Mouse (Mus musculus) megakaryocyte, adult 5-6 weeks (primary cell): ENCODE data around the gene Cyp2d11. TPM values are rescaled to one million over a fixed set of nuclear protein-coding genes. Genes with fewer than 3 reads are reported as not detected.
A peak's percentile ranks its signal among the peaks of the same experiment; 100 is the strongest.

Source experiments
- ATAC-seq: 2 replicates; pipeline ENCODE4 v1.8.0; 2016; ENCODE audit warnings: mild to moderate bottlenecking, inconsistent platforms; ENCODE audit not compliant: poor library complexity, severe bottlenecking
- total RNA-seq, 2 experiments: library from RNA; stranded (forward) in 1 of 2; stranded (reverse) in 1 of 2; fragments of 153-499, 151-499 nt in 1 of 2; fragments of 221-1000, 200-1000 nt in 1 of 2; gene quantifications; 2 replicates each; pipeline versions ENCODE4 v1.2.3 to v1.2.4; 2015 to 2017

The Cyp2d11 gene
- total RNA-seq, 2 experiments from 2014 or later: not detected

DNA sequence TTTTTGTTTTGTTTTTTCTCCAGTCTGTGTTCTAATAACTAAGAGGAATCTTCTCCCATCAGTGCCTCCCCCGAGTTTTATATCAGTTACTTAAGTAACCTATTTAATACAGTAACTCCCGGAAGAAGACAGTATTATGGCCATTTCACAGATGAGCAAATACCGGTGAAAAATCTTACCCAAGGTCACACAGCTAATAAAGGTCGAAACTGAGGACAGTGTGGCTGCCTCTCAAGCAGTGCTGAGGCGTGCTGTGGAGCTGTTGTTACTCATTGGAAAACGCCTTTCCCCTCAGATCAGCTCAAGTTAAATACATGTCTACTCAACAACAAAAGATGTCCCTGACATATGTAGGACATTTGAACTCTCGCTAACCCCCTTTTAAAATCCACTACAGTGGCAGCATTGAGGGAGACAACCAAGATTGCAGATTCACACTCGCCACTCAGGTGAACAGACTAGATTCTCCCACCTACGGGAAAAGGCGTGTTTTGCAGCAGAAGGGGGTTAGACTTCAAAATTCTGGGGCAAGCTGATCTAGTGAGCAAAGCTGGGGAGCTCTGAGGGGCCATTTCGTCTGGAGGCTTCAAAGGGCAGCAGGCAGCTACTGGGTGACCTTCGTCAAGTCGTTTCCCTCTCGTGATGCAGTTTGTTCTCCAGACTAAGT is 40.6 kb downstream of the Cyp2d11 start:
- ATAC-seq: no peak

DNA sequence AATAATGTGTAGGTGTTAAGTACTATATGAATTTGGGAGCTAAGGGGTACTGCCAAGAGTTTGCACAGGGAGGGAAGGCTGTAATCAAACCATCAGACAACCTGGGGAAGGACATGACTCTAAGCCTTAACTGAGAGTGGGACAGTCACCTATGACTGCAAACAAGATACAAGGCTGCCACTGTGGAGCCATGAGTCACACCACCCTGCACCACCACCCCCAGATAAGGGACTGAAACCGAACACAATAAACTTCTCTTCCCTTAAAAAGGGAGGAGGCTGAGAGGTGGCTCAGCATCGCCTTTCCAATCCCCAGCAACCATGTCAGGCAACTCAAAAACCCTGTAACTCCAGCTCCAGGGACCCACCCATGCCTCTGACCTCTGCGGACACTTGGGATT is 42.3 kb downstream of the Cyp2d11 start:
- no peak for ATAC-seq

DNA sequence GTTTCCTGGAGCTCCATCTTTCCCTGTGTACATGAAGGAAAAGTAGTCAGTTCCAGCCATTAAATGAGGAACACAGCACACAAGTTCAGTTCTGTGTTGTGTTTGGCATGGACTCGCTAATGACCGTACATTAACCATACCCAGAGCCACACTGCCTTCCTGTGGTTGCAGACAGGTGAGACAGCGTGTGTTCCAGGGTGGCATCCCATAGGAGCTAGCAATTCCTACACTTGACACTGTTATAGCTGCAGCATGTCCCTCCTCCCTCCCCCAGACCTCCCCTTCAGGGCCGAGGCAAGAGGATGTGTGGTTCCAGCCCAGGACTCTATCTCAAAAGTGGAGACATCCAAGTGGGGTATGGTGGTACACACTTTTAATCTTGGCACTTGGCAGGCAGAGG is 43.5 kb downstream of the Cyp2d11 start:
- no peak for ATAC-seq

DNA sequence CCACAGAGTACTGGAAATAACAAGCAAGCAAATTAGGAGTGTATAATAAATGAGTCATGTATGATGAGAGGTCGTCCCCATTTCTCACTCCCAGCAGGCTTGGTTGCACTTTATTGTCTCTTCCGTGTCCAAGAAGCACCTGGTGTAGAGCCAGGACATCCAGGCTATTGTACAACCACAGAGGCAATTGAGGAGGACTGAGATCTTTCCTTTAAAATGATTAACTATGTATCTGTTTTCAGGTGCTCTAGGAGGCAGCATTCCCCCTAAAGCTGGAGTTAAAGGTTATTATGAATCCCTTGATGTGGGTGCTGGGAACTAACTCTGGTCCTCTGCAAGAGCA is 44.9 kb downstream of the Cyp2d11 start:
- ATAC-seq: no peak

DNA sequence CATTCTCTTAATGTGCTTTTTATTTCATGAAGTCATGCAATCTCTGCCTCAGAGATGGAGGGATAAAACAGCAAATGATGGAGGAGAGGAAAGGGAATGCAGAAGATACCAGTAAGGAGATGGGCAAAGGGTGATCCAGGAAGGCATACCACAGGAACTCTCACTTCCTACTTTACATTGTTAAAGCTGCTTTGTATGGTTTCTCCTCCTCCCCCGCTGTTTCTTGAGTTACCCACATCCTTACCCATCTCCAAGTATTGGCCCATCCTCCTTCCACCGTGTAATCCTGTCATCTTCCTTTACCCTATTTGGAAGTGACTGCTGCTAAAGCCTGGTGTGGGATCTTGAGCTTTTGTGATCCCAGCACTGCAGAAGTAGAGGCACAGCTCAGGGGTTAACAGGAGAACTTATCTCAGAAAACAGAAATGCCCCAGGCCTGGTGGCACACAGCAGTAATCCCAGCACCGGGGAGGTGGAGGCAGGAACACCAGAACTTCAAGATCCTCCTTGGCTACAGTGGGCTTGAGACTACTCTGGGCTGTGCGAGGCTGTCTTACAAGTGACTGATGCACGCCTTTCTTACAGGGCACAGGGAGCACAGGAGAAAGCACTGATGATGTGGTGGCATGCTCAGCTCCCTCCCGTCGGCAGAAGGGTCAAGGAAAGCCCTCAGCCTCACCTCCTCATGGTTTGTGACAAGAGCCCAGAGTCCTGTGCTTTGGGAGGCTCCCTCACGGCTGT is 45.4 kb downstream of the Cyp2d11 start:
- peak; percentile 11; the same call in 1 of the 2 replicates for ATAC-seq

DNA sequence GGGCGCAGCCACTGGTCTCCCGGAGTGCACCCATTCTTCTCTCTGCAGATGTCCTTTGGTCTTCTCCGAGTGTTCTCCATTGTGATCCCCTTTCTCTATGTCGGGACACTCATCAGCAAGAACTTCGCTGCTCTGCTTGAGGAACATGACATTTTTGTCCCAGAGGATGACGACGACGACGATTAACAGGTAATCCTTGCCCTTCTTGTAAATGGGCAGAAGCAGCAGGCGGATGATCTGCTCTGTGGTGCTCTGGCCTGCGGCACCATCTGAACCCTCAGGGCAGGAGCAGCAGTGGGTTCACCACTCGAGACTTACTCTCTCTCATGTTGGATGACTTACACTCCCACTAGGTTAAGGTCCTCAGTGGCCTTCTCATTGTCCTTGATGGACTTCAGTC is 46.0 kb downstream of the Cyp2d11 start:
- no peak for ATAC-seq

DNA sequence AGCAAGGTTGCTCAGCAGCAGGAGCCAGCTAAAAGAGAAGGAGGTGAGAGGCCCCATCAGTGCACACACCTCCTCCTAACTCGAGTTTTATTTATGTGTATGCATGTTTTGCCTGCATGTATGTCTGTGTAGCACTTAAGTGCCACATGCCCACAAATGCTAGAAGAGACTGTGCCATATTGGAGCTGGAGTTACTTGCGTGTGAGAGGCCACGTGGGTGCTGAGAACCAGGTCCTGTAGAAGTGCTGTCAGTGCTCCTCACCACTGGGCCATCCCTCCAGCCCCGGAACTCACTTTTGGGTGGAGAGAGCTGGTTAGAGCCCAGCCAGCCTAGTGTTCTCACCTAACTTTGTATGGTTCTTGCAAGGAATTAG is 46.5 kb downstream of the Cyp2d11 start:
- ATAC-seq: no peak

DNA sequence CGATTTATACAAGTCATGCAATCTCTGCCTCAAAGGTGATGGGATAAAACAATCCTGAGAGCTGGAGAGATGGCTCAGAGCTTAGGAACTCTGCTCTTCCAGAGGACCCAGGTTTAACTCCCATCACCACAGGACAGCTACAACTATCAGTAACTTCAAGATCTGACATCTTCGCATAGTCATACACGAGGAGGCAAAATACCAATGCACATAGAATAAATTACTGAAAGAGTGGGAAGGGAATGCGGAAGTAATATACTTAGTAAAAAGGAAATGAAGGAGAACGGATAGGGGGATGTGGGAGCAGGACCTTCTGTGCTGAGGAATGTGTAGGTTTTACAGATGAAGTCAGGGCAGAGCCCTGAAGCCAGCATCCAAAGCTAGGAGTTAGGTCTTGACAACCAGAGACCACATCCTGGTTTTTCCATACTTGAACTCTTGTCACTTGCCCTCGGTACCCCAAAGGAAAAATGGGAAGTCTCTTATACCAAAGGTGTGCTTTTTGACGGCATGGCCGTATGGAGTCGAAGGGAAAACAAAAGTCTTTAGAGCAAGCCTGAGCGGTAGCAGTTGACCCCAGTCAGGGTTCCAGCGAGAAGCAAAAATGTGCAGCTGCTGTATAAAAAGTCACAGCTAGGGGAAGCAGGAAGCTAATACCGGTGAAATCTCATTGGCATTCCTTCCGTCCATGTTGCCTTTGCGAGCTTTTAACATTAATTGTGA is 47.1 kb downstream of the Cyp2d11 start:
- no peak for ATAC-seq

DNA sequence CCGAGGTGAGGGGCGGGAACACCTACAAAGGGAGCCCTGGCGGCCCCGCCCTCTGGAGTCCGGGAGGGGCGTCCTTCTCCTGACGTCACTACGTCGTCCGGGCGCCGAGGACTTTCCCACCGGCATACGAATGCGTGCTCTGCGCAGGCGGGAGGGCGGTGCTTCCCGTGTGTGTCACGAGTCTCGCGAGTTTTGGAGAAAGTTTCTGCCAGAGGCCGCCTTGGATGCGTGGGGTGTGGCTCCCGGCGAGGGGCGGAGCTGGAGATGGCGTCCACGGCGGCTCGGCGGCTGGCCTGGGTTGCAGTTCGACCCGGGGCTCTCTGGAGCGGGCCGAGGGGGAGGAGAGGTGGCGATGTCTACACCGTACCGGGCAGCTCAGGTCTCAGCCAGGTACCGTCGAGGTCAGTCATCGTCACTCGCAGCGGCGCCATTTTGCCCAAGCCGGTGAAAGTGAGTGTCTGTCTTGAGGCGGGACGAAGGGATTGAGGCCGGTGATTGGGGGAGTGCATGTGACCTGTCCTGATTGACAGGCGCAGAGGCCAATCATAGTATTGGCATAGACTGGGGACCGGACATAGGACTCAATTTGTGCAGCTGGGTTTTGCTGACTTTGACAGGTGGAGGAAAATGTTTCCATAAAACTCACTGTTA is 47.9 kb downstream of the Cyp2d11 start:
- ATAC-seq: peak; percentile 78

DNA sequence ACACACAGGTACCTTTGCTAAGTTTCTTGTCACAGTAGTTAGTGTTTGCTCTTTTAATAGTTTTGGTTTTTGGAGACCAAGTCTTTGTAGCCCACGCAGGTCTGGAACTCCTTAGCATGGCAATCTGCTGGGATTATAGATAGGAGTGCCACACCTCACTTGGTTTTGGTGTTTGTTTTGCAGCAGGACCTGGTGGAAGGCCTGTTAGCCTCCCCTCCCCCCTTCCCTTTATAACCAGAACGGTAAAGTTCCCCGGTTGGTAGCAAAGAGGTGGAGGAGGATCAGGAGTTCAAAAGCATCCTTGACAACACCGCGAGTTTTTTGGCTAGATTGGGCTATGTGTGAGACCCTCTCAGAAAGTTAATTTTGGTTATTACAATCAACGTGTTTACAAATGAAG is 48.9 kb downstream of the Cyp2d11 start:
- no peak for ATAC-seq

DNA sequence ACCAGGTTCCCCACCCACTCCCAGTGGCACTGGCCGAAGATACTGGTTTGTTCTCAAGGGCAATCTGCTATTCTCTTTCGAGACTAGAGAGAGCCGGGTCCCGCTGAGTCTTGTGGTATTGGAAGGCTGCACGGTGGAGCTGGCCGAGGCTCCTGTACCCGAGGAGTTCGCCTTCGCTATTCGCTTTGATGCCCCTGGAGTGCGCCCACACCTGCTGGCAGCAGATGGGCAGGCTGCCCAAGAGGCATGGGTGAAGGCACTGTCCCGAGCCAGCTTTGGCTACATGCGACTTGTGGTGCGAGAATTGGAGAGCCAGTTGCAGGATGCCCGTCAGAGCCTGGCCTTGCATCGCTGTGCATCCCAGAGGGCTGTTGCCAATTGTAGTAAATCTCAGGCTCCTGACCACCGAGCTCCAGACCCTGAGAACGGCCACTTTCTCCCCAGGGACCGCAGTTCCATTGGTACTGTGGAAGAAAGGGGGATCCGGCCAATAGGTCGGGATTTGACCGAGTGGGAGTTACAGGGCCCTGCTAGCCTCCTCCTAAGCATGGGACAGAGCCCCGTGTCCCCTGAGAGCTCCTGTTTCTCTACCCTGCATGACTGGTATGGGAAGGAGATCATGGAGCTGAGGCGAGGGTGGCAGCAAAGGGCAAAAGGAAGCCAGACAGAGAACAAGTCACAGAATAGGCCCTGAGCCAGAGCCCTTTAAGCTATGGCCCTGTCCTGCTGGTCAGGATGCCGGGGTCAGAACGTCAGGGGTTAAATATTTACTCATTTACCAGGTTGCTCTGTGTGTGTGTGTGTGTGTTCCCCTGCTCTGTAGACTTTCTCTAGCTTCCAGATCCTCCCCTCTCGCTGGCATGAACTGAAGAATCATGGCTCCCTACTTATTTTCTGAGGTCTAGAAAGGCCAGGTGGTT is 50.2 kb downstream of the Cyp2d11 start:
- ATAC-seq: no peak

DNA sequence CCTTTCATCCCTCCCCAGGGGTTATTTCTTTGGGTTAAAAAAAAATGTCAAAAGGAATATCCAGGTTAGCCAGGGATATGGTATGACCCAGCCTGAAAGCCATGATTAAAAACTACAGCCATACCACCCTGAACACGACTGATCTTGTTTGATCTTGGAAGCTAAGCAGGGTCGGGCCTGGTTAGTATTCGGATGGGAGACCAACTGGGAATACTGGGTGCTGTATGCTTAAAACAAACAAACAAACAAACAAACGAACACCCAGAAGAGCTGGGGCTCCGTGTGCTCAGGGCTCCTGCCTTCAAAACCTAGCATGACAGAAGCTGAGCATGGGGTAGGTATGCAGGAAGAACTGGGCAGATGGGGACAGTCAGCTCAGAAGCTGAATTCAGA is 51.3 kb downstream of the Cyp2d11 start:
- no peak for ATAC-seq

DNA sequence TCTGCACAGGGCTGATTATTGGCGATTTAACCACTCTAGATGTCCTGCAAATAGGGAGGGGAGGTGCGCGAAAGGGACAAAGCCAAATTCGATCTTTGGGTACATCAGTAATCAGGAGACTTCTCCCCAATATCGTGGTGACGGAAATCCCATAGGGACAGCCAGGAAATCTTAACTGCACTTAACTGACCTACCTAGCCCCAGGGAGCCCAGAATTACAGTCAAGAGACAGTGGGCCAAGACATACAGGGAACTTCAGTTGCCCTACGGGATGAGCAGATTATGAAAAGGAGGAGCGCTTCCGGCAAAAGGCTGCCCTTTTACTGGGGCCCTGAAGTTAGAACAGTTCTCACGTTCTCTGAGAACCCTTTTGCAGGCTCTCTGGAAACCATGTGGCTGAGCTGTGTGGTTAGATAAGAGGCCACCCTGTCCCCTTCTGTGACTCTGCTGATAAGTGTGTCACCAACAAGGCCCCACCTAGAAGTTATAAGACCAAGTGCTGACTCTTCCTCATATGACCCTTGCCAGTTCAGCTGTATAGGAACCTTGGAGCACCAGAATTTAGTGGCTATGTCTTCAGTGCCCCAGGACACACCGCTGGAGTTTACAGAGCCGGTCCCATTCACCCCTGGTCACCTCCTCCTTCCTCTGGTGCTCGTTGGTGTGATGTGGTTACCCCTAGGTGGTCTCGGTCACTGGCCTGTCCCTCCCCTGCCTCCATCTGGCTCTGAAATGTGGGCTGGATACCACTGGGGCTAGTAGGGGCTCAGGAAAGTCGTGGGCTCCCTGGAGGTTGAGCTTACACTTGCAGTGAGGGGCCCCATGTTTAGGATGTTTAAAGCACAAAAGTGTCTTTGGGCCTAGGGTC is 51.9 kb downstream of the Cyp2d11 start:
- ATAC-seq: peak; percentile 12

DNA sequence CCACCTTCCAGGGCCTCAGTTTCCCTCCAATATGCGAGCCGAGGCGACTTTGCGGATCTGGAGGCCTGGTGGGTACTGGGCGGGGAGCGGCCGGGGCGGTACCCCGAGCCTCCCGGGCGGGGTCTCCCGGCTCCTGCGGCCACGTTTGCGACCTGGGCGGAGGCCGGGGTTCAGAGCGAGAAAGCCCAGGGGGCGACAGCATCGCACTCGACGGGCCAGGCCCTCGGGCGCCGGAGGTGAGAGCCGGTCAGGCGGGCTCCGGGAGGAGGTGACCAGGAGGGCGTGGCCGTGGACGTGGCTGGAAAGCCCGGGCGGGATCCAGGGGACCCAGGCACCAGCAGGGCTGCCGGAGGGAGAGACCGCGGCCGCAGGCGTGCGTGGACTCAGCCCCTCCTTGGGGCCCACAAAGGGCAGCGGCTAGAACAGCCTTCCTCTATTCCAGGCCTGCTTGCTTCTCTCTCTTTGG is 52.8 kb downstream of the Cyp2d11 start:
- peak; percentile 13 for ATAC-seq

DNA sequence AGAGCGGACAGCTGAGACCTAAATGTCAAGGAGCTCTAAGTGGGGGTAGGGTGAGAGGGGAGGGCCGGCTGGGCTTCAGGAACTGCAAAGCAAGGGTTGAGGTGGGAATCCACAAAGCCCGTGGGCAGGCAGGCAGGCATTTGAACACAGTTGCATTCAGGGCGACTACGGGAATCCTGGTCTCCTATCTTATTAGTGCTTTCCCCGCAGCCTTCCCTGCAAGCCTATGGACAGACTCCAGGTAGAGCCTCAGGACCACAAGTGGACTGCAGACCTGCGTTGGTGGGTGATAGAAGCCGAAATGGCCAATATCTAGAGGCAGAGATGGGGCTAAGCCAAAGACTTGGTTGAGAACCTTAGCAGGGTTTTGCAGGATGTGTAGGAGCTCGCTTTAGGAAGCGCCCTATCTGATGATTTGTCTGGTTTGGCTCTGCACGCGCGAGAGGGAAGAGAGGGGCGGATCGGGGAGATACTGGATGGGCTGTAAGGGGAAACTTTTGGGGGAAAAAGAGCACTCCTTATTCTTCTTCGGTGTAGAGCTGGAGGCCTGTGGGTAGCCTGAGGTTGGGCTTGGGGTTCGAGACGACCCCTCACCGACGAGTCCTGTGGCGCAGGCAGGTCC is 53.3 kb downstream of the Cyp2d11 start:
- ATAC-seq: no peak

DNA sequence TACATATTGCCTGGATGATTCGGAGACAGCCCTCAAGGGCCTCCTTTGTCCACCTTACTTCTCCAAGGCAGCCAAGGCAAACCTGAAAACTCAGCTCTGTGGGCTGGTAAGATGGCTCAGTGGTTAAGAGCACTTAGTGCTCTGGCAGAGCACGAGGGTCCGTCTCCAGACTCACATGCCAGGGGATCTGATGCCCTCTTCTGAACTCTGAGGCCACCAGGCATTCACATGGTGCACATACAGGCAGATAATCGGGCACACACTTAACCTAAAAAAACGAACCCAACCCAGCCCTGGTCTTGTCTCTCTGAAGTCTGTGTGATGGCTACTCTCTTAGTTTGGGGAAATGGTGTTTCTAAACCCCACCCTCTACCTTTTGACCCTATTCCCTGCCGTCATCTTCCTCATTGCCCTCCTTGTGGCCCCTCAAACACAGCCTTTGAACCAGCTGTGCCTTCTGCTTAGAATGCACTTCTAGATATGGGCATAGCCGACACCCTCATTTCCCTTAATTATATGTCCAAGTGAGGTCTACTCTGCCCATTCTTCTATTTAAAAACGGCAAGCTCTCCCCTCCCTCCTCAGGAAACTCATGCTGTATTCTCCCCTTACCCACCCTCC is 54.1 kb downstream of the Cyp2d11 start:
- no peak for ATAC-seq
